Mouse (Mus musculus): ENCODE results near the gene Uqcc3. TPM values are rescaled to one million over a fixed set of nuclear protein-coding genes. Genes with fewer than 3 reads are reported as not detected.
A peak's percentile ranks its signal among the peaks of the same experiment; 100 is the strongest.

Gene Uqcc3
- polyA plus RNA-seq, 1 experiment from 2014 or later: 66.5 TPM

DNA sequence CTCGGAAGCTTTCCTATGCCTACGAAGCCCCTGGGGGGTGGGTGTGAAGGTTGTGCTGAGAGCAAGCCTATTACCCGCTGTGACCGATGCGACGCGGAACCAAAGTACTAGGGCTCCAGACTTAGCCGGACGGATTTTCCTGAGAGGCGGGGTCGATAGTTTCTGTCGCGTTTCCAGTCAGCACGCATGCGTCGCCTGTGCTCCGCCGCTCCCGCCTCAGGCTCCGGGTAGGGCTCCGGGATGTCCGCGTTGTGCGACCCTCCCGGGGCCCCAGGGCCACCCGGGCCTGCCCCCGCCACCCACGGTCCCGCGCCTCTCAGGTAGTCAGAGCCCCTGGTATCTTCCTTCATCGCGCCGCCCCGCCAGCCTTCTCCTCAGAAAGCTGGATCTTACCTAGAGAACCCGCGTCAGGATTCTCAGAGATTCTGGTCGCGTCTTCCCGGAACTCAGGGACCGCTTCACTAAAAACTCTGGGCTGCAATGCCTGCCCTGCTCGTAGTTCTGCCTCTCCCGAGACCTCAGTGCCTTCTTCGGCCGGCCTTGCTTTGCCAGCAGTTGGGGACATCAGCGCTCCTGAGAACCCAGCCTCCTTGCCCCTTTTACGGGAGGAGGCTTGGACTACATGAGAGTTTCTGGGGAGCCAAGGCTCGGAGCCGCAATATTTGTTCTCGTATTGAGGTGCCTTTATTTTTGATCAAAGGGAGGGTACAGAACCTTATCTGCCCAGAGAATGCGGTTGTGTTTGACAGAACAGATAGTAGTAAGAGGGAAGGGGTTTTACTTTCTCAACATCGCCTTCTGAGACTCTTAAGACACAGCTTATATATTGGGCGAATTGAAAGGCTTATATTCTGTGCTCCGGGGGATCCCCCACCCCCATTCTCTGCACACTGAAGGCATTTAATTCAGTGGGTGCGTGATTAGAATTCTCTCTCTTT is 12.4 kb upstream of the Uqcc3 start, which contains the start of gene Ints5:
TSS of gene Ints5 (plus strand) at position 177 of the 938 bp plus-strand sequence.
- Histone ChIP-seq H3K27ac (peak within 1 kb of the TSS; percentile 88), H3K4me2 (replicated peaks) (peak within 1 kb of the TSS; percentile 95), H3K4me3 (replicated peaks) (peak within 1 kb of the TSS; percentile 89), H3K4me1 (replicated peaks) (peaks cover 44% of the 10 kb centered on the region), H3K27me3 (no peaks in the 10 kb centered on the region), H3K9me3 (no peaks in the 10 kb centered on the region), H3K9ac (replicated peaks) (peak within 1 kb of the TSS; percentile 95), H3K36me3 (peaks cover 32% of the 10 kb centered on the region)
- peak; percentile 59 for ATAC-seq
- WGBS: 2% methylated on average over 54 of the region's 54 CpGs

- Histone ChIP-seq H3K4me2 (replicated peaks) (peak within 1 kb of the TSS; percentile 82), H3K4me1 (replicated peaks) (peaks cover 27% of the 10 kb centered on the region), H3K36me3 (peaks cover 9% of the 10 kb centered on the region; the same call in 1 of the 2 replicates), H3K27me3 (no peaks in the 10 kb centered on the region), H3K9ac (replicated peaks) (peak within 1 kb of the TSS; percentile 77), H3K4me3 (replicated peaks) (peak within 1 kb of the TSS; percentile 68), H3K9me3 (no peaks in the 10 kb centered on the region), H3K27ac (peak within 1 kb of the TSS; percentile 85)
- ATAC-seq: peak; percentile 97
- under 1% methylated on average over 58 of the region's 58 CpGs for WGBS
These were observed 8.0 kb upstream of the Uqcc3 start, which contains the start of the genes 1810009A15Rik and Gm49416 for GRCm38 (mm10) chr19:8888511-8889385. Gene 1810009A15Rik, plus strand, starts transcription at chr19:8888853. Gene Gm49416, plus strand, starts transcription at chr19:8888926.

GRCm38 (mm10) chr19:8887585-8888463 is 7.1 kb upstream of the Uqcc3 start:
- Histone ChIP-seq H3K27me3 (no peaks in the 10 kb centered on the region), H3K4me1 (replicated peaks) (peaks cover 21% of the 10 kb centered on the region), H3K36me3 (peaks cover 9% of the 10 kb centered on the region; the same call in 1 of the 2 replicates), H3K4me2 (replicated peaks) (peak overlapping the region; percentile 82), H3K9me3 (no peaks in the 10 kb centered on the region), H3K27ac (peak overlapping the region; percentile 77), H3K4me3 (replicated peaks) (peak overlapping the region; percentile 68), H3K9ac (replicated peaks) (peak overlapping the region; percentile 73)
- no peak for ATAC-seq
- 17% methylated on average over 19 of the region's 19 CpGs for WGBS

GRCm38 (mm10) chr19:8886916-8887584 is 6.3 kb upstream of the Uqcc3 start:
- ATAC-seq: no peak
- Histone ChIP-seq H3K4me2 (replicated peaks) (peak overlapping the region; percentile 82; the same call in 1 of the 2 replicates), H3K4me1 (replicated peaks) (peaks cover 17% of the 10 kb centered on the region), H3K27ac (no peak overlapping the region), H3K36me3 (peaks cover 9% of the 10 kb centered on the region; the same call in 1 of the 2 replicates), H3K9me3 (no peaks in the 10 kb centered on the region), H3K9ac (replicated peaks) (0 out of 2 replicates have a peak overlapping the region, but pooled peaks have one; percentile 73), H3K4me3 (replicated peaks) (no peak overlapping the region), H3K27me3 (no peaks in the 10 kb centered on the region)
- 39% methylated on average over 1 of the region's 1 CpGs for WGBS

- H3K4me1 ChIP-seq (replicated peaks): peaks cover 24% of the 10 kb centered on the region
- H3K36me3 ChIP-seq: no peaks in the 10 kb centered on the region
- no peak within 1 kb of the TSS for H3K27ac ChIP-seq
- no peaks in the 10 kb centered on the region for H3K27me3 ChIP-seq
- no peaks in the 10 kb centered on the region for H3K9me3 ChIP-seq
- ATAC-seq: no peak
- H3K4me3 ChIP-seq (replicated peaks): no peak within 1 kb of the TSS
- 65% methylated on average over 3 of the region's 3 CpGs for WGBS
- H3K9ac ChIP-seq (replicated peaks): no peak within 1 kb of the TSS; the same call in 1 of the 2 replicates
- no peak within 1 kb of the TSS for H3K4me2 ChIP-seq (replicated peaks)
These were observed 2.9 kb upstream of the Uqcc3 start, which contains the start of the genes Lbhd1 and Gm49403 for GRCm38 (mm10) chr19:8883616-8884015. Gene Lbhd1, plus strand, starts transcription at chr19:8883732. Gene Gm49403, plus strand, starts transcription at chr19:8883930.

DNA sequence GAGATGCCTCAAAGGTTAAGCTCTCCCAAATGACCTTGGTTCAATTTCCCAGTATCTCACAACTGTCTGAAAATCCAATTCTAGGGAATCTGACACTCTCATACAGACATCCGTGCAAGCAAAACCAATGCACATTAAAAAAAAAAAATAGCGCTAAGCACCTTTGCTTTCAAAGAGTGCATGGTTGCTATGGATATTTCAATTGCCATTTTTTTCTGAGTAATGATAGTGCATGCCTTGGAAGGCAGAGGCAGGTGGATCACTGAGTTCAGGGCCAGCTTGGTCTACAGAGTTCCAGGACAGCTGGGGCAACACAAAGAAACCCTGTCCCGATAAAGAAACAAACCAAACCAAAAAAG is 290 bp upstream of the Uqcc3 start:
- ATAC-seq: peak; percentile 16; the same call in 1 of the 2 replicates

GRCm38 (mm10) chr19:8875031-8875430 is 5.7 kb downstream of the Uqcc3 start:
- Histone ChIP-seq H3K4me3 (replicated peaks) (no peak overlapping the region), H3K36me3 (peaks cover 49% of the 10 kb centered on the region), H3K9me3 (no peaks in the 10 kb centered on the region), H3K4me1 (replicated peaks) (peaks cover 23% of the 10 kb centered on the region), H3K4me2 (replicated peaks) (no peak overlapping the region), H3K27me3 (no peaks in the 10 kb centered on the region), H3K9ac (replicated peaks) (no peak overlapping the region), H3K27ac (no peak overlapping the region)
- ATAC-seq: no peak
- WGBS: 91% methylated on average over 7 of the region's 7 CpGs

More for the DNA sequence above, 290 bp upstream of the Uqcc3 start:
- WGBS: 16% methylated on average over 3 of the region's 3 CpGs
- peaks cover 18% of the 10 kb centered on the region for H3K36me3 ChIP-seq
- H3K9me3 ChIP-seq: no peaks in the 10 kb centered on the region
- H3K4me2 ChIP-seq (replicated peaks): peak overlapping the region; percentile 86
- peaks cover 15% of the 10 kb centered on the region for H3K4me1 ChIP-seq (replicated peaks)
- peak overlapping the region; percentile 84 for H3K27ac ChIP-seq
- no peaks in the 10 kb centered on the region for H3K27me3 ChIP-seq
- H3K9ac ChIP-seq (replicated peaks): peak overlapping the region; percentile 87
- H3K4me3 ChIP-seq (replicated peaks): peak overlapping the region; percentile 72

- Histone ChIP-seq H3K4me2 (replicated peaks) (peak overlapping the region; percentile 86), H3K4me3 (replicated peaks) (peak overlapping the region; percentile 86), H3K36me3 (peaks cover 44% of the 10 kb centered on the region), H3K9me3 (no peaks in the 10 kb centered on the region), H3K9ac (replicated peaks) (peak overlapping the region; percentile 93), H3K4me1 (replicated peaks) (peaks cover 13% of the 10 kb centered on the region), H3K27ac (no peak overlapping the region), H3K27me3 (no peaks in the 10 kb centered on the region)
- no peak for ATAC-seq
- WGBS: 81% methylated on average over 10 of the region's 10 CpGs
These were observed 8.4 kb downstream of the Uqcc3 start for GRCm38 (mm10) chr19:8872266-8872840.

DNA sequence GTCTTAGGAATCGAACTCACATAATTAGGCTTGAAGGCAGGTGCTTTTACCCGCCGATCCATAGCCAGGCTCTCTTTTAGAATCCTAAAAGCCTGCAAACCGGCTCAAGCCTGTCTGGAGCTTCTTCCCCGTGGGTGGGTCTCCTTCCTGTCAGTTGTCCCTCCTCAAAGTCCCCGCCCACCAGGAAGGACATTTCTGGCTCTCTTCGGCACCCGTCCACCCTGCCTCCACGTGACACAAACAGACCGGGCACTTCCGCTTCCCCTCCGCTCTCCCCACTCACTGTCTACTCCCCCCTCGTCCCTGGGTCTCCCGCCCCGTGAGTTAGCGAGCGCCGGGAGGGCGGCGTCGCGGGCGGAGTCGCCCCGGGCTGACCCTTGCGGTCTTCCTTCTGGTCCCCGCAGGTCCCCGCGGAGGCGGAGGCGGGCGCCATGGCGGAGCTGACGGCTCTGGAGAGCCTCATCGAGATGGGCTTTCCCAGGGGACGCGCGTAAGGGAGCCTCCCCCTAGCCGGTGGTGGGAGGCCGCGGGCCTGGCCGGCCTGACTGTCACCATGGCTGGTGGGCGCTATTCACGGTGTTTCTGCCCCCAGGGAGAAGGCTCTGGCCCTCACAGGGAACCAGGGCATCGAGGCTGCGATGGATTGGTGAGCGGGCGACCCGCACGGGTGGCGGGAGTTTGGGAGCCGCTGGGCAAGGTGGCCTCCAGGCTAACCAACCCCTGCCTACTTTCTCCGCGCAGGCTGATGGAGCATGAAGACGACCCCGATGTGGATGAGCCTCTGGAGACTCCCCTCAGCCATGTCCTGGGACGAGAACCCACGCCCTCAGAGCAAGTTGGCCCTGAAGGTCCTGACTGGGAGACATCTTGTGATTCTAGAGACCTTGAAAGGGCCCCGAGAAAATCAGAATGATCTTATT is 9.2 kb downstream of the Uqcc3 start, which contains the start of gene Ubxn1:
TSS of gene Ubxn1 (plus strand) at position 230 of the 920 bp plus-strand sequence.
- peak within 1 kb of the TSS; percentile 86 for H3K4me3 ChIP-seq (replicated peaks)
- WGBS: under 1% methylated on average over 59 of the region's 59 CpGs
- peak within 1 kb of the TSS; percentile 76 for H3K27ac ChIP-seq
- H3K9me3 ChIP-seq: no peaks in the 10 kb centered on the region
- peak within 1 kb of the TSS; percentile 86 for H3K4me2 ChIP-seq (replicated peaks)
- H3K9ac ChIP-seq (replicated peaks): peak within 1 kb of the TSS; percentile 93
- peaks cover 36% of the 10 kb centered on the region for H3K36me3 ChIP-seq
- peaks cover 13% of the 10 kb centered on the region for H3K4me1 ChIP-seq (replicated peaks)
- H3K27me3 ChIP-seq: no peaks in the 10 kb centered on the region
- peak; percentile 97 for ATAC-seq

Data from midbrain, embryonic 13.5 days (tissue).